Mouse (Mus musculus) embryonic facial prominence, embryonic 14.5 days (tissue): ENCODE measurements around the gene Qrich1. TPM values are rescaled to one million over a fixed set of nuclear protein-coding genes. Genes with fewer than 3 reads are reported as not detected.

Source experiments
- ATAC-seq: fragments of 200-750 bp; cut with Nextera tagmentation; 2 replicates; pipeline ENCODE4 v1.8.0; 2017; ENCODE audit warnings: low read depth, moderate number of reproducible peaks, moderate TSS enrichment
- DNase-seq: peaks from one replicate; pipeline ENCODE4 v3.0.0-alpha.2; 2015; ENCODE audit warnings: low spot score
- H3K27ac ChIP-seq: fragments of 300-500 bp; sonication (generic); replicated peaks from 2 replicates; pipeline ENCODE4 v1.5.1; 2014; ENCODE audit warnings: low read depth, mild to moderate bottlenecking, low read length, moderate library complexity
- H3K27me3 ChIP-seq: fragments of 300-500 bp; sonication (generic); replicated peaks from 2 replicates; pipeline ENCODE4 v1.6.1; 2014; ENCODE audit warnings: low read length; ENCODE audit not compliant: control insufficient read depth, insufficient read depth
- H3K36me3 ChIP-seq: fragments of 300-500 bp; sonication (generic); 2 replicates; pipeline ENCODE4 v1.6.1; 2014; ENCODE audit warnings: low read length, mixed read lengths; ENCODE audit not compliant: control insufficient read depth, insufficient read depth
- H3K4me1 ChIP-seq: fragments of 300-500 bp; sonication (generic); 2 replicates; pipeline ENCODE4 v1.6.1; 2014; ENCODE audit warnings: antibody characterized with exemption, low read length; ENCODE audit not compliant: control insufficient read depth, insufficient read depth
- H3K4me2 ChIP-seq: fragments of 300-500 bp; sonication (generic); 2 replicates; pipeline ENCODE4 v1.6.1; 2014; ENCODE audit warnings: low read depth, mild to moderate bottlenecking, low read length, moderate library complexity, mixed read lengths
- H3K4me3 ChIP-seq: fragments of 300-500 bp; sonication (generic); 2 replicates; pipeline ENCODE4 v1.5.1; 2014; ENCODE audit warnings: low read depth, mild to moderate bottlenecking, low read length
- H3K9ac ChIP-seq: fragments of 300-500 bp; sonication (generic); 2 replicates; pipeline ENCODE4 v1.6.1; 2014; ENCODE audit warnings: low read depth, mild to moderate bottlenecking, low read length, moderate library complexity, mixed read lengths
- H3K9me3 ChIP-seq: fragments of 300-500 bp; sonication (generic); 2 replicates; pipeline ENCODE4 v1.6.1; 2016; ENCODE audit warnings: low read length; ENCODE audit not compliant: control insufficient read depth
- WGBS: fragments of 180-500 bp; shearing (Covaris S2); extraction: QIAGEN DNeasy Blood & Tissue Kit; methylation state at CpG from one replicate; pipeline ENCODE4 v1.1.7; 2014; 5-methylcytosine and 5-hydroxymethylcytosine counted together
- polyA plus RNA-seq: library from polyadenylated mRNA; unstranded; fragments of >200 nt; fragmentation: Nextera tagmentation; extraction: Ambion mirVana; gene quantifications from 2 replicates; pipeline ENCODE4 v1.2.1, GENCODE M21; 2014

The Qrich1 gene
- 110 and 126 TPM in 2 replicates for polyA plus RNA-seq

- Histone ChIP-seq H3K9ac (peak within 1 kb of the TSS; percentile 99), H3K4me3 (peak within 1 kb of the TSS; percentile 97), H3K27ac (peak within 1 kb of the TSS; percentile 100), H3K9me3 (no peaks in the 10 kb centered on the region), H3K27me3 (no peaks in the 10 kb centered on the region), H3K36me3 (peaks cover 57% of the 10 kb centered on the region), H3K4me1 (peaks cover 9% of the 10 kb centered on the region; the same call in 1 of the 2 replicates), H3K4me2 (peak within 1 kb of the TSS; percentile 86)
- 1% methylated on average over 46 of the region's 55 CpGs for WGBS
- ATAC-seq (peak; percentile 98), DNase-seq (peak; percentile 100)
Observed at GRCm38 (mm10) chr9:108516380-108517251, at the start of gene Qrich1. Gene Qrich1 (plus strand): TSS chr9:108516806.

GRCm38 (mm10) chr9:108469430-108469829, 47.2 kb upstream of the Qrich1 start:
- ATAC-seq (no peak), DNase-seq (no peak)
- no peak overlapping the region for H3K9ac ChIP-seq
- H3K4me2 ChIP-seq: no peak overlapping the region
- H3K4me3 ChIP-seq: no peak overlapping the region
- peaks cover 30% of the 10 kb centered on the region for H3K36me3 ChIP-seq
- H3K4me1 ChIP-seq: no peaks in the 10 kb centered on the region
- H3K9me3 ChIP-seq: no peaks in the 10 kb centered on the region
- no peak overlapping the region for H3K27ac ChIP-seq
- WGBS: 72% methylated on average over 5 of the region's 5 CpGs
- H3K27me3 ChIP-seq: no peaks in the 10 kb centered on the region

- DNase-seq (no peak), ATAC-seq (no peak)
- WGBS: 73% methylated on average over 4 of the region's 4 CpGs
- Histone ChIP-seq H3K4me2 (no peak overlapping the region), H3K27me3 (no peaks in the 10 kb centered on the region), H3K9ac (no peak overlapping the region), H3K4me1 (no peaks in the 10 kb centered on the region), H3K36me3 (peaks cover 26% of the 10 kb centered on the region), H3K9me3 (no peaks in the 10 kb centered on the region), H3K27ac (no peak overlapping the region), H3K4me3 (no peak overlapping the region)
Observed at GRCm38 (mm10) chr9:108469845-108470244, 46.8 kb upstream of the Qrich1 start.

- no peaks in the 10 kb centered on the region for H3K27me3 ChIP-seq
- H3K4me3 ChIP-seq: no peak overlapping the region
- 60% methylated on average over 1 of the region's 1 CpGs for WGBS
- no peak overlapping the region for H3K27ac ChIP-seq
- no peaks in the 10 kb centered on the region for H3K9me3 ChIP-seq
- H3K36me3 ChIP-seq: no peaks in the 10 kb centered on the region
- H3K4me1 ChIP-seq: peaks cover 6% of the 10 kb centered on the region
- no peak overlapping the region for H3K9ac ChIP-seq
- no peak for ATAC-seq
- H3K4me2 ChIP-seq: no peak overlapping the region
- DNase-seq: no peak
Observed at GRCm38 (mm10) chr9:108474528-108474927, 42.1 kb upstream of the Qrich1 start.

- Histone ChIP-seq H3K9me3 (no peaks in the 10 kb centered on the region), H3K4me1 (peaks cover 17% of the 10 kb centered on the region), H3K9ac (peak overlapping the region; percentile 56), H3K36me3 (peaks cover 31% of the 10 kb centered on the region), H3K4me2 (peak overlapping the region; percentile 78), H3K27ac (peak overlapping the region; percentile 76), H3K4me3 (peak overlapping the region; percentile 67), H3K27me3 (no peaks in the 10 kb centered on the region)
- peak; percentile 91 for DNase-seq
- 0% methylated on average over 20 of the region's 20 CpGs for WGBS
- ATAC-seq: peak; percentile 85
Observed at GRCm38 (mm10) chr9:108478638-108479156, 37.9 kb upstream of the Qrich1 start.

GRCm38 (mm10) chr9:108479241-108479640, 37.4 kb upstream of the Qrich1 start:
- Histone ChIP-seq H3K27ac (peak overlapping the region; percentile 76), H3K9ac (peak overlapping the region; percentile 56; the same call in 1 of the 2 replicates), H3K4me2 (peak overlapping the region; percentile 78), H3K4me3 (peak overlapping the region; percentile 67), H3K9me3 (no peaks in the 10 kb centered on the region), H3K27me3 (no peaks in the 10 kb centered on the region), H3K4me1 (peaks cover 17% of the 10 kb centered on the region), H3K36me3 (peaks cover 36% of the 10 kb centered on the region)
- ATAC-seq (peak; percentile 2), DNase-seq (no peak)
- 37% methylated on average over 11 of the region's 11 CpGs for WGBS

GRCm38 (mm10) chr9:108479721-108480351, 36.8 kb upstream of the Qrich1 start, which contains the start of gene Lamb2:
Gene Lamb2 (plus strand): TSS chr9:108479736.
- peaks cover 17% of the 10 kb centered on the region for H3K4me1 ChIP-seq
- ATAC-seq: peak; percentile 76
- peak within 1 kb of the TSS; percentile 67 for H3K4me3 ChIP-seq
- H3K4me2 ChIP-seq: peak within 1 kb of the TSS; percentile 78
- WGBS: 6% methylated on average over 9 of the region's 10 CpGs
- peak; percentile 91 for DNase-seq
- no peaks in the 10 kb centered on the region for H3K27me3 ChIP-seq
- peak within 1 kb of the TSS; percentile 78 for H3K27ac ChIP-seq
- no peaks in the 10 kb centered on the region for H3K9me3 ChIP-seq
- H3K36me3 ChIP-seq: peaks cover 42% of the 10 kb centered on the region
- H3K9ac ChIP-seq: peak within 1 kb of the TSS; percentile 78

- peaks cover 53% of the 10 kb centered on the region for H3K36me3 ChIP-seq
- peak overlapping the region; percentile 78 for H3K4me2 ChIP-seq
- no peak for DNase-seq
- H3K27me3 ChIP-seq: no peaks in the 10 kb centered on the region
- H3K9ac ChIP-seq: peak overlapping the region; percentile 78
- H3K4me1 ChIP-seq: peaks cover 17% of the 10 kb centered on the region
- H3K9me3 ChIP-seq: no peaks in the 10 kb centered on the region
- H3K27ac ChIP-seq: no peak overlapping the region
- WGBS: 93% methylated on average over 28 of the region's 28 CpGs
- ATAC-seq: no peak
- peak overlapping the region; percentile 67 for H3K4me3 ChIP-seq
Observed at GRCm38 (mm10) chr9:108480813-108481519, 35.6 kb upstream of the Qrich1 start.
